Mouse (Mus musculus) neural tube, embryonic 11.5 days (tissue): ENCODE results near the gene Oma1. TPM values are rescaled to one million over a fixed set of nuclear protein-coding genes. Genes with fewer than 3 reads are reported as not detected.

ENCODE experiments used
- ATAC-seq: fragments of 200-750 bp; cut with Nextera tagmentation; 2 replicates; pipeline ENCODE4 v1.8.0; 2017; ENCODE audit warnings: moderate number of reproducible peaks, mild to moderate bottlenecking, moderate TSS enrichment, moderate library complexity; ENCODE audit not compliant: insufficient read depth, low FRiP score, low TSS enrichment
- DNase-seq: peaks from one replicate; pipeline ENCODE4 v3.0.0-alpha.2; 2015; ENCODE audit warnings: low spot score
- H3K27ac ChIP-seq: fragments of 300-500 bp; sonication (generic); 2 replicates; pipeline ENCODE4 v1.5.1; 2014; ENCODE audit warnings: low read depth, mild to moderate bottlenecking, low read length
- H3K27me3 ChIP-seq: fragments of 300-500 bp; sonication (generic); 2 replicates; pipeline ENCODE4 v1.6.1; 2014; ENCODE audit warnings: mild to moderate bottlenecking, low read length, mixed read lengths; ENCODE audit not compliant: control insufficient read depth, insufficient read depth
- H3K36me3 ChIP-seq: fragments of 300-500 bp; sonication (generic); 2 replicates; pipeline ENCODE4 v1.6.1; 2014; ENCODE audit warnings: mild to moderate bottlenecking, low read length, moderate library complexity, mixed read lengths; ENCODE audit not compliant: control insufficient read depth, insufficient read depth
- H3K4me1 ChIP-seq: fragments of 300-500 bp; sonication (generic); 2 replicates; pipeline ENCODE4 v1.6.1; 2014; ENCODE audit warnings: low read length, mixed read lengths; ENCODE audit not compliant: control insufficient read depth, insufficient read depth
- H3K4me2 ChIP-seq: fragments of 300-500 bp; sonication (generic); 2 replicates; pipeline ENCODE4 v1.6.1; 2014; ENCODE audit warnings: low read depth, mild to moderate bottlenecking, moderate library complexity
- H3K4me3 ChIP-seq: fragments of 300-500 bp; sonication (generic); 2 replicates; pipeline ENCODE4 v1.5.1; 2014; ENCODE audit warnings: low read depth, low read length
- H3K9ac ChIP-seq: fragments of 300-500 bp; sonication (generic); 2 replicates; pipeline ENCODE4 v1.6.1; 2014; ENCODE audit warnings: mild to moderate bottlenecking, low read length
- H3K9me3 ChIP-seq: fragments of 300-500 bp; sonication (generic); 2 replicates; pipeline ENCODE4 v1.6.1; 2016; ENCODE audit warnings: low read length; ENCODE audit not compliant: control insufficient read depth
- WGBS: fragments of 180-500 bp; shearing (Covaris S2); extraction: QIAGEN DNeasy Blood & Tissue Kit; methylation state at CpG from one replicate; pipeline ENCODE4 v1.1.7; 2014; 5-methylcytosine and 5-hydroxymethylcytosine counted together
- polyA plus RNA-seq: library from polyadenylated mRNA; unstranded; fragments of >200 nt; fragmentation: Nextera tagmentation; extraction: Ambion mirVana; gene quantifications from 2 replicates; pipeline ENCODE4 v1.2.1, GENCODE M21; 2014

The Oma1 gene
- polyA plus RNA-seq, 1 experiment from 2014 or later, result 13.3 TPM

DNA sequence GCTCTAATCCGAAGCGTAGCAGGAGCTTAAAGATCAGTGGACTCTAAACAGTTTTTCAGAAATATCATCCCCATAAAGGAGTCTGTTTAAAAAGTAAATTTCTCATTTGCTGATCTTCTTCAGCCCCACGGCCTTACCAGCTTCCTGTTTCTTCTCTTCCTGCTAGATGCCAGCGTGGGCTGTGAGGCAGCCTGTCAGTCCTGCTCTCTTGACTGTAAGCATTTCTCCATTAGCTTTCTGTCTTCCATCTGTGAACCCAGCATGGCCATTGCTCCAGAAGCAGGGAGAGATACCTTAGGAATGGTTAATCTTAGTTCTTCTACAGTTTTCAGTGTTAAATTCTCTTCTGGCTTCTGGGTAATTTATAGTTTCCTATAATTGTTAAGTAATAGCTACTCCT, 28.0 kb downstream of the Oma1 start:
- no peaks in the 10 kb centered on the region for H3K36me3 ChIP-seq
- no peak for ATAC-seq
- no peak overlapping the region for H3K9ac ChIP-seq
- H3K4me3 ChIP-seq, result no peak overlapping the region
- no peak for DNase-seq
- H3K9me3 ChIP-seq, result no peaks in the 10 kb centered on the region
- H3K4me2 ChIP-seq, result no peak overlapping the region
- WGBS, result 89% methylated on average over 4 of the region's 4 CpGs
- H3K4me1 ChIP-seq, result no peaks in the 10 kb centered on the region
- H3K27ac ChIP-seq, result no peak overlapping the region
- no peaks in the 10 kb centered on the region for H3K27me3 ChIP-seq

DNA sequence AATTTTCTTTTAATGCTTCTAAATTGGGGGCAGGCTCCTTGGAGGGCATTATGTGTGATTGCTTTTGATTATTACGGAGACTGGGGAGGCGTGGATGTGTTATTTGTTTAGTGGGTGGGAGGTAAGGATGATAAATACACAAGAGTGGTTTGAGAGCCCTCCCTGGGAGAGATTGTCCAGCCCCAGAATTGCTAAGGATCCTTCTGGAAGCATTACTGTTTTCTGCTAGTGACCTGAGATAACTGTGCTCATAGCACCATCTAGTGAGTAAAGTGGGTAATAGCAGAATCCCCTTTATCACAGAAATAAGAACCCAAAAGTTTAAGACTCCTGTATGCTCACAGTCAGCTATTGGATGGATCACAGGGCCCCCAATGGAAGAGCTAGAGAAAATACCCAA, 32.4 kb downstream of the Oma1 start:
- DNase-seq (peak; percentile 22), ATAC-seq (no peak)
- H3K4me2 ChIP-seq, result no peak overlapping the region
- H3K27me3 ChIP-seq, result no peaks in the 10 kb centered on the region
- H3K36me3 ChIP-seq, result no peaks in the 10 kb centered on the region
- no peaks in the 10 kb centered on the region for H3K4me1 ChIP-seq
- no peak overlapping the region for H3K4me3 ChIP-seq
- WGBS, result 50% methylated on average over 2 of the region's 2 CpGs
- H3K27ac ChIP-seq, result no peak overlapping the region
- H3K9ac ChIP-seq, result no peak overlapping the region
- no peaks in the 10 kb centered on the region for H3K9me3 ChIP-seq

DNA sequence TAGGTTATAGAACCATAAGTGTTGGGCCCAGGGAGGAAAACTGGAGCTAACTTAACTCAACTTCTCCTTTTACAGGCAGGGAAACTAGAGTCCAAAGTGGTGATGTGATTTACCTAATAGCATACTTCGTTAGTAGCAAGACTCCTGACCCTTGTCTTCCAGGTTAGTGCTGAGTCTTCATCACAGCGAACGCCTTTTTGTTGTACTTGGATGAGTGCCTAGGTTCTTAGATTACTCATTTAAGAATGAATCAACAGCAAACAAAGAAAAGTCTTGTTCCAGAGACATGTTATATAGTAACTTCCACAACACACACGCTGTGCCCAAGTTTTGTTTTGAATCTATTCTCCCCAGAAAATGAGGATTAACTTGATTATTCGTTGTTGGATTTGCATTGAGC, 33.2 kb downstream of the Oma1 start:
- no peak overlapping the region for H3K4me2 ChIP-seq
- no peaks in the 10 kb centered on the region for H3K27me3 ChIP-seq
- H3K9ac ChIP-seq, result no peak overlapping the region
- H3K36me3 ChIP-seq, result no peaks in the 10 kb centered on the region
- no peak overlapping the region for H3K27ac ChIP-seq
- DNase-seq, result no peak
- no peak for ATAC-seq
- H3K4me3 ChIP-seq, result no peak overlapping the region
- no peaks in the 10 kb centered on the region for H3K9me3 ChIP-seq
- WGBS, result 90% methylated on average over 5 of the region's 5 CpGs
- H3K4me1 ChIP-seq, result no peaks in the 10 kb centered on the region

DNA sequence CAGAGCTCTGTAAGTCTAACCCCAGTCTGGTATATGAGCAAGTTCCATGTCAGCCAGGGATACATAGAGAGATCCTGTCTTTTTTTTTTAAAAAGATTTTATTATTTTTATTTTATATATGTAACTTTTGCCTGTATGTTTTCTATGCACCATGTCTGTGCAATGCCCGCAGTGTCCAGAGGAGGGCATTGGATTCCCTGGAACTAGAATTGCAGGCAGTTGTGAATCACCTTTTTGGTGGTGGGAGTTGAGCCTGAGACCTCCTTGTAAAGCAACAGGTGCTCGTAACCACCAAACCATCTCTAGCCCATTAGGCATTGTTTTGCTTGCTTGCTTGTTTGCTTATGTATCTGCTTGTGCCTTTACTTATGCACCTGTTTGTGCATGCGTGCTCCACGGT, 35.6 kb downstream of the Oma1 start:
- H3K27me3 ChIP-seq, result no peaks in the 10 kb centered on the region
- ATAC-seq (no peak), DNase-seq (no peak)
- no peaks in the 10 kb centered on the region for H3K9me3 ChIP-seq
- no peak overlapping the region for H3K4me2 ChIP-seq
- H3K4me3 ChIP-seq, result no peak overlapping the region
- 87% methylated on average over 4 of the region's 4 CpGs for WGBS
- no peak overlapping the region for H3K27ac ChIP-seq
- H3K36me3 ChIP-seq, result no peaks in the 10 kb centered on the region
- H3K4me1 ChIP-seq, result no peaks in the 10 kb centered on the region
- no peak overlapping the region for H3K9ac ChIP-seq

DNA sequence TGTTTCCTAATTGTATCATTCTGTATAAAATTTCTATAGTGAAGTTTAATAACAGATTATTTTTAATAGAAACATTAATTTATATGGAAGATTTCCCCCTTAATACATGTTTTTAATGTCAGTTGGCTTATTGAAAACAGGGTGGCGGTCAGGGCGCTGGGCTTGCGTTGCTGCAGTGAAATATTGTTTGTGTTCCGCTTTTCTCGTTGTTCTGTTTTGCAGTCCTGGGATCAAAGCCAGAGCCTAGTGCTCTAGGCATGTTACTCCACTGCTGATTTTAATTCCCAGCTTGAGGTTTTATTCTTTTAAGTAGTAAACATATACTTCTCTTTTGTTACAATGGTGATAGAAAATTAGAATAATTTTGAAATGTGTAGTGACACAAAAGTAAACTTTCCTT, 39.3 kb downstream of the Oma1 start:
- ATAC-seq, result no peak
- Histone ChIP-seq H3K4me1 (no peaks in the 10 kb centered on the region), H3K27me3 (no peaks in the 10 kb centered on the region), H3K4me2 (no peak overlapping the region), H3K4me3 (no peak overlapping the region), H3K36me3 (no peaks in the 10 kb centered on the region), H3K27ac (no peak overlapping the region), H3K9ac (no peak overlapping the region), H3K9me3 (no peaks in the 10 kb centered on the region)
- DNase-seq, result no peak
- WGBS, result 87% methylated on average over 5 of the region's 5 CpGs

DNA sequence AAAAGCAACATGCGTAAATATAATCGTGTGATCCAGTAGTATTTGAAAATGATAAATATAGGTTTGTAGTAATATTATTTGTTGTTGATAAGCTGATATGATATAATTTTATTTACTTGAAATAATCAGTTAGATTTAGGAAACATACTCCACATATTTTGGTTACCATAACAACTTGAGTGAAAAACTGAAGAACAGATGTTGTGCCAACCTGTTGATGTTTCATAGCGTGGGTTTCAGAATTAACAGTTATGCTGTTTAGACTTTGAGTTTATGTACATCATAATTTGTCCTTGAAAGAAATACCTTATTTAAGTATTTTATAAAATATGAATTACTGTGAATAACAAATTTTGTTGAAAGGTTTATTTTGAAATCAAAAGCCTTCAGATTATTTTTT, 43.8 kb downstream of the Oma1 start:
- H3K27me3 ChIP-seq, result no peaks in the 10 kb centered on the region
- no peak overlapping the region for H3K27ac ChIP-seq
- ATAC-seq, result no peak
- no peak overlapping the region for H3K4me2 ChIP-seq
- H3K4me1 ChIP-seq, result no peaks in the 10 kb centered on the region
- H3K9ac ChIP-seq, result no peak overlapping the region
- H3K36me3 ChIP-seq, result no peaks in the 10 kb centered on the region
- H3K4me3 ChIP-seq, result no peak overlapping the region
- 93% methylated on average over 3 of the region's 3 CpGs for WGBS
- DNase-seq, result no peak
- H3K9me3 ChIP-seq, result no peaks in the 10 kb centered on the region

DNA sequence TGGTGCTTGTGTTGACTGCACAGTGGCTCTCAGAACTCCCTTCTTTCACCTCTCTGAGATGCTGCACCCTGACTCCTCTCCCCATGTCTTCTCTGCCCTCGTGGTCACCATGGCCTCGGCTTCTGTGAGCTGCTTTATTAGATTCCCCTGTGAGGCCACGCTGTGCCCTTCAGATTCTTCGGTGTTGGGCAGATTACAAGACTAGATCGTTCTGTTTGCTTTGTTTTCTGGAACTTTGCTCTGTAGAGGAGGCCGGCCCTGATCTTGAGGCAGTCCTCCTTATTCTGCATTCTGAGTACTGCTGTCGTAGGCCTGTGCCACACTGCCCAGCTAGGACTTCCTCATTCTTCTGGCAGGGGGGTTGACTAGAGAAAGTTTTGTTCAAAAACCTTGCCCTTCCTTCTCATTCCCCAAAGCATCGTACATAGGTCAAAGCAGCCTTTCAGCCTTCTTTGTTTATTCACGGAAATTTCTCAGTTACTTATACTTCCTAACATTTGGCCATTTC, 45.4 kb downstream of the Oma1 start:
- ATAC-seq (no peak), DNase-seq (no peak)
- H3K27me3 ChIP-seq, result no peaks in the 10 kb centered on the region
- no peaks in the 10 kb centered on the region for H3K4me1 ChIP-seq
- H3K9ac ChIP-seq, result no peak overlapping the region
- no peak overlapping the region for H3K4me2 ChIP-seq
- no peak overlapping the region for H3K4me3 ChIP-seq
- no peak overlapping the region for H3K27ac ChIP-seq
- H3K9me3 ChIP-seq, result no peaks in the 10 kb centered on the region
- H3K36me3 ChIP-seq, result no peaks in the 10 kb centered on the region
- 88% methylated on average over 9 of the region's 9 CpGs for WGBS

DNA sequence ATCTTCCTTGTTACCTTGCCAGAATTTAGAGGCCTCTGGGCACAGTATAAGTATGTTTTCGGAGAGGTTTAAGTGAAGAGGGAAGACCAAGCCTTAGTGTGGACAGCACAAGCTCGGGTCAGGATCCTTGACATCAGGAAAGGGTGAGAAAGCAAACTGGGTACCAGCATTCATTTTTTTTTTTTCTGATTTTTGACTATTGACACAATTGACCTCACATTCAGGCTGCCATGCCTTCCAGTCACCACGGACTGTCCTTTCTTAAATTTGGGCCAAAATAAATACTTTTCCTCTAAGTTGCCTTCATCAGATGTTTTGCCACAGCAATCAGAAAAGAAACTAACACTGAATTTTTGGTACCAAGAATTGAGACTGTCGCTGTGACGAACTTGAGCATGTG, 68.6 kb downstream of the Oma1 start:
- DNase-seq, result no peak
- WGBS, result 91% methylated on average over 5 of the region's 5 CpGs
- no peak for ATAC-seq
- H3K9ac ChIP-seq, result no peak overlapping the region
- H3K4me3 ChIP-seq, result no peak overlapping the region
- H3K36me3 ChIP-seq, result no peaks in the 10 kb centered on the region
- H3K4me1 ChIP-seq, result no peaks in the 10 kb centered on the region
- H3K27ac ChIP-seq, result no peak overlapping the region
- H3K4me2 ChIP-seq, result no peak overlapping the region
- no peaks in the 10 kb centered on the region for H3K27me3 ChIP-seq
- no peaks in the 10 kb centered on the region for H3K9me3 ChIP-seq

DNA sequence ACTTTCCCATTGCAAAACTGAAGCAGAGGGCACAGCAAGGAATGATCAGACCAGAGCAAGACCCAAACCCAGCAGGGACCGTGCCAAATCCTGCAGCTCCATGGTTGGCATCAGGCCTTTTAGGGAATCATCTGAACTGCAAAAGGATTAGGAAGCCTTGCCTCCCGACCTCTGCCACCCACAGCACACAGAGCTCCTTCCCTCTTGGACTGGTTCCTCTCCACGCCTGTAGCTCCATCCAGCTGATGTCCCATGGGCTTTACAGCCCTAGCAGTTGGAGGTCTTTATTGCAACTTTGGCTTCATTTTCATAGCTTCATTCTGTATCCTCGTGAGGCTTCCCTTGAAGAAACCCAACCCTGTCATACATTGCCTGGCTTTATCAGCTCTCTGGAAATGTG, 71.4 kb downstream of the Oma1 start:
- Histone ChIP-seq H3K9me3 (no peaks in the 10 kb centered on the region), H3K9ac (no peak overlapping the region), H3K27me3 (no peaks in the 10 kb centered on the region), H3K36me3 (no peaks in the 10 kb centered on the region), H3K4me2 (no peak overlapping the region), H3K4me1 (no peaks in the 10 kb centered on the region), H3K27ac (no peak overlapping the region), H3K4me3 (no peak overlapping the region)
- DNase-seq (no peak), ATAC-seq (no peak)
- 71% methylated on average over 4 of the region's 4 CpGs for WGBS
